Mouse (Mus musculus) heart, adult 2 months (tissue): ENCODE results near the gene Unc5b.

ENCODE experiments used
- CTCF ChIP-seq: fragments of 200-600 bp; IDR thresholded peaks from 2 replicates; pipeline ENCODE4 v1.8.1; 2022; ENCODE audit warnings: antibody characterized with exemption, mild to moderate bottlenecking, moderate library complexity
- EP300 ChIP-seq: fragments of 200-500 bp; IDR thresholded peaks from 2 replicates; pipeline ENCODE4 v1.6.1; 2011; ENCODE audit warnings: low read depth, low read length, control low read depth; ENCODE audit not compliant: insufficient read depth
- POLR2A ChIP-seq: fragments of 200-500 bp; IDR thresholded peaks from 2 replicates; pipeline ENCODE4 v1.6.1; 2011; ENCODE audit warnings: mild to moderate bottlenecking, low read depth, low read length, control low read depth; ENCODE audit not compliant: insufficient read depth

DNA sequence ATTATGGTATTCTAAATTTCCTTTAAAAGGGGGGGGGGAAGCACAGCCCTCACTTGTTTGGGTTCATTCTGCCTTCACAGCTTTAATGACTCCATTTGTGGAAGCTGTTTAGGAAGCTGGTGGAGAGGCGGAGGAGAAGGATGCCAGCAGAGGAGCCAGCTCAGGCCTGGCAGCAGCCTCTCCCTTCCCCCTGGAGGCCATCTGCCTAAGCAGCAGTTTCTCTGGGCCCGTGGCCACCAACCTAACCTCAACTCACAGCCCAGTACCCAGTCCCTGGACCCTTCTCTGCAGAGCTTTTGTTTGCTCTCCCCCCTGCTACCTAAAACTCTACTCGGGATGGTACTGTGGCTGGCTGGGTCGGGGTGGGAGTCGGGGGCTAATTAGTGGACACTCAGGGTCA, 4.1 kb downstream of the Unc5b start:
- no peak for TF ChIP-seq EP300
- TF ChIP-seq POLR2A, result no peak
- no peak; the same call in none of the 2 replicates for TF ChIP-seq CTCF
